Mouse (Mus musculus) adipose tissue, adult 10 weeks (tissue): ENCODE measurements around the gene Gm47955. TPM values are rescaled to one million over a fixed set of nuclear protein-coding genes. Genes with fewer than 3 reads are reported as not detected.

Experiments used
- polyA plus RNA-seq: library from polyadenylated mRNA; stranded (reverse); fragments of 350-450 nt; fragmentation: Illumina TruSeq; extraction: RNeasy Lipid Tissue Mini Kit (QIAGEN cat#74804); gene quantifications from one replicate; pipeline ENCODE4 v1.2.3, GENCODE M21; 2014; ENCODE audit warnings: low read depth, low replicate concordance

The Gm47955 gene
- not detected for polyA plus RNA-seq

GRCm38 (mm10) chr1:82959870-82960385, at the start of gene Gm47955:
TSS of gene Gm47955 (plus strand) at chr1:82960286.

DNA sequence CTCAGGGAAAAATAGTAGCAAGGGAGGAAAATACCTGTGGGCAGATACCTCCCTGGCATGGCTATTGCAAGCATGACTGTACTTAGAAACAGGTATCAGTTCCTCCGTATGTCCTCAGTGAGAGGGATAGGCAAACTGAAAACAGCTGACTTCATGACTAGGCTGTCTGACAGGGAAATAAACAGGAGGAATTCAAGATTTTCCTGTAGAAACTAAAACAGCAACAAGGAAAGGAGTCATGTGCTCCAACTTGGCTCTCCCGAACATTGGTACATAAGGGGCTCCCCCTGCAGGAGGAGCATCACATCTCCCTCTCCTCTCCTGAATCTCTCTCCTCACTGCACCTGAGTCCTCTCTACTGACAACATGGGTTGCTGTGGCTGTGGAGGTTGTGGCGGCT, 47.1 kb upstream of the Gm47955 start, which contains the start of gene A030005L19Rik:
TSS of gene A030005L19Rik (plus strand) at position 301 of the 400 bp plus-strand sequence.

GRCm38 (mm10) chr1:82924650-82925049, 35.4 kb upstream of the Gm47955 start, which contains the start of gene A030014E15Rik:
TSS of gene A030014E15Rik (plus strand) at chr1:82924917.

DNA sequence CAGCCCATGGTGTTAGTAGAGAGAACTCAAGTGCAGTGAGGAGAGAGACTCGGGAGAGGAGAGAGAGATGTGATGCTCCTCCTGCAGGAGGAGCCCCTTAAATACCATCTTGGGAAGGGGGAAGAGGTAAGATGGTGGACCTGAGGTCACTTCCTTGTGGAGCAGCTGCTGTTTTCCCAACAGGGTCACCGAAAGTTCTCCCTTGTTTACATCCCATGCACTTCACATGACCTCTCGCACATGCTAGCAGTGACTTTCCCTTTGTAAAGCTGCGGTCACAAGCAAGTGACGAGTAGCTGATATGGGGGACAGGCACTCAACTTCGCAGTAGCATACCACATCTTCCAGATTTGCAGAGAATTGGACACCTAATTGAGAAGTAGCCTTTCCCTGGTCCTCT, 28.8 kb upstream of the Gm47955 start, which contains the start of gene Gm6217:
TSS of gene Gm6217 (minus strand) at position 74 of the 400 bp plus-strand sequence.

GRCm38 (mm10) chr1:82943295-82943694, 16.8 kb upstream of the Gm47955 start, which contains the start of gene A030003K21Rik:
TSS of gene A030003K21Rik (minus strand) at chr1:82943388.

DNA sequence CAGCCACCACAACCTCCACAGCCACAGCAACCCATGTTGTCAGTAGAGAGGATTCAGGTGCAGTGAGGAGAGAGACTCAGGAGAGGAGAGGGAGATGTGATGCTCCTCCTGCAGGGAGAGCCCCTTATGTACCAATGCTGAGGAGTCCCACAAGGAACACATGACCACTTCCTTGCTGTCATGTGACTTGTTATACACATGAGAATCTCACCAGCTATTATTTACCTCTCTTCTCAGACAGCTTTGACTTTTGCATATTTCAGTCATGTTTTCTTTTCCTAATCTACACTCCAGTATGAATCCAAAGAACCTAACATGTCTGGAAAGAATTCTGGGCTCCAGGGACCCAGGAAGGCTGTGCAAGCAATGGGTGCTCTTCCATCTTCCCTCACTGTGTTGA, 4.2 kb upstream of the Gm47955 start, which contains the start of gene Gm7544:
TSS of gene Gm7544 (minus strand) at position 101 of the 400 bp plus-strand sequence.

DNA sequence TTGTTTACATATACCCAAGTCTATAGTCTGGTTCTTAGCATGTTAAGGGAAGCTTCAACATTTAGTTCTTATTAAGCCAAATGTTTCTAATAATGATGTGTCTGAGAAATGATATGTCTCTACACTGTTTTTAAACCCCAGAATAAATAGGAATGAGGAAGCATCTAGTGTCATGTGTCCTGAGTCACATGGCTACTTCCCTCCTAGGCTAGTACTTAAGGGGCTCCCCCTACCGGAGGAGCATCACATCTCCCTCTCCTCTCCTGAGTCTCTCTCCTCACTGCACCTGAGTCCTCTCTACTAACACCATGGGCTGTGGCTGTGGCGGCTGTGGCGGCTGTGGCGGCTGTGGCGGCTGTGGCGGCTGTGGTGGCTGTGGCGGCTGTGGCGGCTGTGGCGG, 40.2 kb downstream of the Gm47955 start, which contains the start of gene Gm47959:
TSS of gene Gm47959 (plus strand) at position 243 of the 400 bp plus-strand sequence.

Other genes starting within 250 kb of the Gm47955 start
- gene Mff, start 235.4 kb upstream of the Gm47955 start, polyA plus RNA-seq, result 101 TPM
- gene Tm4sf20, start 191.8 kb upstream of the Gm47955 start, polyA plus RNA-seq, result not detected
- not detected for gene Gm47791, start 189.0 kb upstream of the Gm47955 start, polyA plus RNA-seq
- 23.5 TPM for gene Agfg1, start 120.8 kb upstream of the Gm47955 start, polyA plus RNA-seq
- not detected for gene A030005L19Rik, start 47.0 kb upstream of the Gm47955 start, polyA plus RNA-seq
- gene A030014E15Rik, start 35.4 kb upstream of the Gm47955 start, polyA plus RNA-seq, result not detected
- gene Gm6217, start 28.9 kb upstream of the Gm47955 start, polyA plus RNA-seq, result not detected
- not detected for gene A030003K21Rik, start 16.9 kb upstream of the Gm47955 start, polyA plus RNA-seq
- not detected for gene Gm7544, start 4.3 kb upstream of the Gm47955 start, polyA plus RNA-seq
- gene Gm47959, start 40.3 kb downstream of the Gm47955 start, polyA plus RNA-seq, result not detected
- 3.9 TPM for gene Slc19a3, start 78.2 kb downstream of the Gm47955 start, polyA plus RNA-seq
- gene Krtap28-10, start 82.2 kb downstream of the Gm47955 start, polyA plus RNA-seq, result not detected
- gene Gm47969, start 84.6 kb downstream of the Gm47955 start, polyA plus RNA-seq, result not detected
- gene A030005K14Rik, start 99.1 kb downstream of the Gm47955 start, polyA plus RNA-seq, result not detected
- not detected for gene Krtap28-13, start 100.6 kb downstream of the Gm47955 start, polyA plus RNA-seq
- gene Ccl20, start 156.5 kb downstream of the Gm47955 start, polyA plus RNA-seq, result not detected
- 1.7 TPM for gene Daw1, start 199.5 kb downstream of the Gm47955 start, polyA plus RNA-seq